Mouse (Mus musculus): Measurements from ENCODE around the gene Nrgn.

GRCm38 (mm10) chr9:37590381-37590780, 37.7 kb upstream of the Nrgn start:
- TF ChIP-seq TAL1 (conservative IDR thresholded peaks at IDR 0.05; ENCODE audit: low read depth, low read length) (no peak), CTCF (IDR thresholded peaks at IDR 0.05; ENCODE audit: low read depth, low read length) (no peak), GATA1 (IDR thresholded peaks at IDR 0.05; ENCODE audit: borderline replicate concordance, low read length) (no peak), POLR2AphosphoS5 (IDR thresholded peaks at IDR 0.05; ENCODE audit: insufficient replicate concordance, low read depth, low read length) (no peak)
